Mouse (Mus musculus): ENCODE measurements around the gene Tmem256. TPM values are rescaled to one million over a fixed set of nuclear protein-coding genes. Genes with fewer than 3 reads are reported as not detected.

Tmem256 gene
- polyA plus RNA-seq, 1 experiment from 2014 or later, result 276 TPM

DNA sequence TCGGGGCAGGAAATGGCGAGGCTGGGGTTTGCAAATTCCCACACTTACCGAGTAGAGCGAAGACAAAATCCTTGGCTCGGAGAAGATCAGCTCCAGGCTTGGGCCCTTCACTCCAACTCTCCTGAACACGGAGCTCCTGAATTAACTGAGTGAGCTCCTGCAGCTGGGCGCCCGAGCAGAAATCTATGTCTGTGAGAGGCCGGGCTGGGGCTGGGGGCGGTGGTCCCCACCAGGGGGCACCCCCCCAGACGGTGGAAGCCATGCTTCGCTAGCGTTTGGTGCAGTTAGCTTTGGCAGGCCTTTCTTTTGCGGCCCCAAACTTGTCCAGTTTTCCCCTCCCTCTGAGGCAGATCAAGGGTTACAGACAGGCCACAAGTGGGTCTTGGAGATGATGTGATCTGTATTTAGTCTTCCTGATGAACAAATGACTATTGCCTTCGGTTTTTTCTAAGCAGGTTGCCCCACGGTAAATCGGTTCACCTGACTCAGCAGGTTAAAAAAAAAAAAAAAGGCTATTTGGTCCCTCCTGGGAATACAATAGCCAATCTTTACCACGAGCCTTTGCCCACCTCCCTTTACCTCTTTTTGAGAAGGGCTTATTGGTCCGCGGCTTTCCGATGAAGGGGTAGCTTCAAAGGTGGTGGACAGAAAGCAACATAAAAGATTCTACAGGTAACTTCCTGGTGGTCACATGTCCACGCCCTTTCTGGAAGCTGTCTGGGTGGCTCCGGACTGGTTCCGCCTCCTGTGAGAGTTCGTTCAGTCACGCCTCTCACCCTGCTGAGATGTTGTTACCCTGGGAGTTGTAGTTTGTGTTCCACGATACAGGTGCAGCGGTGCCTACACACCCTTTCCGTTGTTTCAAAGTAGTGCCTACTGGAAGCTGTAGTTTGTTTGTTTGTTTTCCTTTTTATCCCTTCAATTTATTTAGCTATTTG is 33.1 kb upstream of the Tmem256 start, which contains the start of gene Tmem102:
Gene Tmem102 (minus strand): TSS at position 653 of the 938 bp plus-strand sequence.
- Histone ChIP-seq H3K4me2 (replicated peaks; ENCODE audit: low read depth, low read length) (peak within 1 kb of the TSS; percentile 22), H3K4me1 (replicated peaks; ENCODE audit: control insufficient read depth, insufficient read depth, low read length) (peaks cover 13% of the 10 kb centered on the region), H3K36me3 (ENCODE audit: control insufficient read depth, insufficient read depth, low read length) (no peaks in the 10 kb centered on the region), H3K9me3 (ENCODE audit: control insufficient read depth, low read length) (no peaks in the 10 kb centered on the region), H3K9ac (ENCODE audit: low read depth, low read length) (no peak within 1 kb of the TSS), H3K4me3 (ENCODE audit: low read depth, low read length) (0 out of 2 replicates have a peak within 1 kb of the TSS, but pooled peaks have one; percentile 11), H3K27me3 (ENCODE audit: control insufficient read depth, insufficient read depth, low read length) (peaks cover 51% of the 10 kb centered on the region), H3K27ac (ENCODE audit: low read depth, low read length) (no peak within 1 kb of the TSS)
- DNase-seq (ENCODE audit: low spot score) (peak; percentile 22), ATAC-seq (ENCODE audit: low FRiP score) (no peak)
- WGBS, result 5% methylated on average over 29 of the region's 29 CpGs

GRCm38 (mm10) chr11:69806378-69806777 is 31.9 kb upstream of the Tmem256 start:
- Histone ChIP-seq H3K36me3 (ENCODE audit: control insufficient read depth, insufficient read depth, low read length) (no peaks in the 10 kb centered on the region), H3K27ac (ENCODE audit: low read depth, low read length) (no peak overlapping the region), H3K9ac (ENCODE audit: low read depth, low read length) (no peak overlapping the region), H3K4me1 (replicated peaks; ENCODE audit: control insufficient read depth, insufficient read depth, low read length) (peaks cover 11% of the 10 kb centered on the region), H3K9me3 (ENCODE audit: control insufficient read depth, low read length) (no peaks in the 10 kb centered on the region), H3K4me2 (replicated peaks; ENCODE audit: low read depth, low read length) (no peak overlapping the region), H3K27me3 (ENCODE audit: control insufficient read depth, insufficient read depth, low read length) (peaks cover 48% of the 10 kb centered on the region), H3K4me3 (ENCODE audit: low read depth, low read length) (no peak overlapping the region)
- ATAC-seq (ENCODE audit: low FRiP score) (no peak), DNase-seq (ENCODE audit: low spot score) (no peak)
- WGBS, result 83% methylated on average over 4 of the region's 4 CpGs

- no peak overlapping the region for H3K4me2 ChIP-seq (replicated peaks; ENCODE audit: low read depth, low read length)
- H3K4me3 ChIP-seq (ENCODE audit: low read depth, low read length), result no peak overlapping the region
- H3K27me3 ChIP-seq (ENCODE audit: control insufficient read depth, insufficient read depth, low read length), result peaks cover 36% of the 10 kb centered on the region
- DNase-seq (ENCODE audit: low spot score), result no peak
- no peak overlapping the region for H3K27ac ChIP-seq (ENCODE audit: low read depth, low read length)
- H3K9me3 ChIP-seq (ENCODE audit: control insufficient read depth, low read length), result no peaks in the 10 kb centered on the region
- no peaks in the 10 kb centered on the region for H3K36me3 ChIP-seq (ENCODE audit: control insufficient read depth, insufficient read depth, low read length)
- peaks cover 9% of the 10 kb centered on the region for H3K4me1 ChIP-seq (replicated peaks; ENCODE audit: control insufficient read depth, insufficient read depth, low read length)
- no peak for ATAC-seq (ENCODE audit: low FRiP score)
- no peak overlapping the region for H3K9ac ChIP-seq (ENCODE audit: low read depth, low read length)
- WGBS, result 81% methylated on average over 2 of the region's 2 CpGs
Observed at GRCm38 (mm10) chr11:69807641-69808040, 30.7 kb upstream of the Tmem256 start.

DNA sequence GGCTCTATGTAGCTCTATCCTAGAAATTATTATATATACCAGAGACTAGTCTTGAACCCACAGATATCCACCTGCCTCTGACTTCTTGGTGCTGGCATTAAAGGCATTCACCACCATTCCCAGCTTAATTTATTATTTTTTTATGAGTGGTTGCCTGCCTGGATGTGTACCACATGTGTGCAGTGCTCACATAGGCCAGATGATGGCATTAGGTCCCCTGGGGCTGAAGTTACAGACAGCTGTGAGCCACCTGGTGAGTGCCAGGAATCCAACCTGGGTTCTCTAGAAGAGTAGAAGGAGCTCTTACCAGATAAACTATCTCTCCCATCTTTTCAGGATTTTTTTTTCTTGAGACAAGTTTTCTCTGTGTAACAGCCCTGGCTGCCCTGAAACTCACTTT is 28.0 kb upstream of the Tmem256 start:
- no peak overlapping the region for H3K9ac ChIP-seq (ENCODE audit: low read depth, low read length)
- H3K36me3 ChIP-seq (ENCODE audit: control insufficient read depth, insufficient read depth, low read length), result no peaks in the 10 kb centered on the region
- DNase-seq (ENCODE audit: low spot score) (no peak), ATAC-seq (ENCODE audit: low FRiP score) (no peak)
- no peak overlapping the region for H3K4me3 ChIP-seq (ENCODE audit: low read depth, low read length)
- no peaks in the 10 kb centered on the region for H3K4me1 ChIP-seq (replicated peaks; ENCODE audit: control insufficient read depth, insufficient read depth, low read length)
- peaks cover 11% of the 10 kb centered on the region for H3K27me3 ChIP-seq (ENCODE audit: control insufficient read depth, insufficient read depth, low read length)
- no peak overlapping the region for H3K27ac ChIP-seq (ENCODE audit: low read depth, low read length)
- no peaks in the 10 kb centered on the region for H3K9me3 ChIP-seq (ENCODE audit: control insufficient read depth, low read length)
- no peak overlapping the region for H3K4me2 ChIP-seq (replicated peaks; ENCODE audit: low read depth, low read length)

GRCm38 (mm10) chr11:69815155-69815554 is 23.2 kb upstream of the Tmem256 start, which contains the start of gene Gm39566:
Gm39566 (minus strand) TSS chr11:69815298.
- no peak for ATAC-seq (ENCODE audit: low FRiP score)
- WGBS, result 69% methylated on average over 10 of the region's 10 CpGs

GRCm38 (mm10) chr11:69816520-69816919 is 21.8 kb upstream of the Tmem256 start:
- H3K27me3 ChIP-seq (ENCODE audit: control insufficient read depth, insufficient read depth, low read length), result no peaks in the 10 kb centered on the region
- H3K4me3 ChIP-seq (ENCODE audit: low read depth, low read length), result no peak overlapping the region
- no peak overlapping the region for H3K4me2 ChIP-seq (replicated peaks; ENCODE audit: low read depth, low read length)
- H3K27ac ChIP-seq (ENCODE audit: low read depth, low read length), result no peak overlapping the region
- no peak overlapping the region for H3K9ac ChIP-seq (ENCODE audit: low read depth, low read length)
- no peak for ATAC-seq (ENCODE audit: low FRiP score)
- no peak for DNase-seq (ENCODE audit: low spot score)
- H3K36me3 ChIP-seq (ENCODE audit: control insufficient read depth, insufficient read depth, low read length), result no peaks in the 10 kb centered on the region
- H3K9me3 ChIP-seq (ENCODE audit: control insufficient read depth, low read length), result no peaks in the 10 kb centered on the region
- WGBS, result 96% methylated on average over 12 of the region's 12 CpGs
- H3K4me1 ChIP-seq (replicated peaks; ENCODE audit: control insufficient read depth, insufficient read depth, low read length), result no peaks in the 10 kb centered on the region

More at GRCm38 (mm10) chr11:69815155-69815554, 23.2 kb upstream of the Tmem256 start, which contains the start of gene Gm39566:
- no peak for DNase-seq (ENCODE audit: low spot score)
- no peaks in the 10 kb centered on the region for H3K4me1 ChIP-seq (replicated peaks; ENCODE audit: control insufficient read depth, insufficient read depth, low read length)
- no peaks in the 10 kb centered on the region for H3K27me3 ChIP-seq (ENCODE audit: control insufficient read depth, insufficient read depth, low read length)
- H3K9ac ChIP-seq (ENCODE audit: low read depth, low read length), result no peak within 1 kb of the TSS
- no peaks in the 10 kb centered on the region for H3K9me3 ChIP-seq (ENCODE audit: control insufficient read depth, low read length)
- H3K4me2 ChIP-seq (replicated peaks; ENCODE audit: low read depth, low read length), result no peak within 1 kb of the TSS
- no peaks in the 10 kb centered on the region for H3K36me3 ChIP-seq (ENCODE audit: control insufficient read depth, insufficient read depth, low read length)
- H3K4me3 ChIP-seq (ENCODE audit: low read depth, low read length), result no peak within 1 kb of the TSS
- no peak within 1 kb of the TSS for H3K27ac ChIP-seq (ENCODE audit: low read depth, low read length)

DNA sequence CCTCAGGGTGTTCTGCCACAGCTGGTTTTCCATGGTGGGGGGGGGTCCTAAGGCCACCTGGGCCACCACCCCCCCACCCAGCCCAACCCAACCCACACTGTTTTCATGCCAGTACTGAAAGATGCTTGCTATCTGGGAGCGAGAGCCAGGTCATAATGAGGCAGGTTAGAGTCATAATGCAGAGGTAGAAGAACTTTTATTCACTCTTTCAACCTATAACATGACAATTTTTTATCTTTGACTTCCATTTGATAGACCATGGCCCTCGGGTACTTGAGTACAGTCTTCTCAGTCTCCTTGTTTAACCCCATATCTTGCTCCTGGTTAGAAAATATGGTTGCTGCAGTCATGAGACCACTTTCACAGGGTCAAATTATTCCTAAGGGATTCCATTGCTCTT is 19.9 kb upstream of the Tmem256 start, which contains the start of gene Spem2:
Gene Spem2 (minus strand): TSS at position 101 of the 400 bp plus-strand sequence.
- no peak for DNase-seq (ENCODE audit: low spot score)
- ATAC-seq (ENCODE audit: low FRiP score), result no peak
- Histone ChIP-seq H3K27me3 (ENCODE audit: control insufficient read depth, insufficient read depth, low read length) (no peaks in the 10 kb centered on the region), H3K4me1 (replicated peaks; ENCODE audit: control insufficient read depth, insufficient read depth, low read length) (no peaks in the 10 kb centered on the region; the same call in 1 of the 2 replicates), H3K9ac (ENCODE audit: low read depth, low read length) (no peak within 1 kb of the TSS), H3K27ac (ENCODE audit: low read depth, low read length) (no peak within 1 kb of the TSS), H3K36me3 (ENCODE audit: control insufficient read depth, insufficient read depth, low read length) (no peaks in the 10 kb centered on the region), H3K9me3 (ENCODE audit: control insufficient read depth, low read length) (no peaks in the 10 kb centered on the region), H3K4me3 (ENCODE audit: low read depth, low read length) (no peak within 1 kb of the TSS), H3K4me2 (replicated peaks; ENCODE audit: low read depth, low read length) (no peak within 1 kb of the TSS)
- WGBS, result 82% methylated on average over 2 of the region's 2 CpGs

GRCm38 (mm10) chr11:69818871-69819270 is 19.4 kb upstream of the Tmem256 start:
- Histone ChIP-seq H3K9ac (ENCODE audit: low read depth, low read length) (no peak overlapping the region), H3K4me1 (replicated peaks; ENCODE audit: control insufficient read depth, insufficient read depth, low read length) (no peaks in the 10 kb centered on the region; the same call in 1 of the 2 replicates), H3K4me2 (replicated peaks; ENCODE audit: low read depth, low read length) (no peak overlapping the region), H3K9me3 (ENCODE audit: control insufficient read depth, low read length) (no peaks in the 10 kb centered on the region), H3K27ac (ENCODE audit: low read depth, low read length) (no peak overlapping the region), H3K4me3 (ENCODE audit: low read depth, low read length) (no peak overlapping the region), H3K27me3 (ENCODE audit: control insufficient read depth, insufficient read depth, low read length) (no peaks in the 10 kb centered on the region), H3K36me3 (ENCODE audit: control insufficient read depth, insufficient read depth, low read length) (no peaks in the 10 kb centered on the region)
- DNase-seq (ENCODE audit: low spot score), result no peak
- no peak for ATAC-seq (ENCODE audit: low FRiP score)
- 93% methylated on average over 8 of the region's 8 CpGs for WGBS
